Mouse (Mus musculus) ES-E14 (cell line): ENCODE results near the gene Atp5g1. TPM values are rescaled to one million over a fixed set of nuclear protein-coding genes. Genes with fewer than 3 reads are reported as not detected.

Experiments used
- DNase-seq: peaks from one replicate; pipeline ENCODE4 v3.0.0-alpha.2; 2013; ENCODE audit warnings: low read depth, low spot score
- H3K27ac ChIP-seq: 2 replicates; pipeline ENCODE4 v1.5.1; 2012; ENCODE audit warnings: low read depth, mild to moderate bottlenecking, low read length, moderate library complexity, mixed read lengths; ENCODE audit not compliant: poor library complexity, insufficient read depth, severe bottlenecking
- H3K36me3 ChIP-seq: 2 replicates; pipeline ENCODE4 v1.6.1; 2012; ENCODE audit warnings: mild to moderate bottlenecking, low read length, moderate library complexity, mixed read lengths; ENCODE audit not compliant: control insufficient read depth, poor library complexity, insufficient read depth, severe bottlenecking
- H3K4me1 ChIP-seq, 2 experiments: fragments of 150-350 bp in 1 of 2; sonication (generic) in 1 of 2; 2 replicates each; pipeline ENCODE4 v1.6.1; 2012; ENCODE audit warnings: low read length in 2 of 2, mild to moderate bottlenecking in 1 of 2, mixed read lengths in 1 of 2; ENCODE audit not compliant: control insufficient read depth in 2 of 2, insufficient read depth in 2 of 2, poor library complexity in 1 of 2
- H3K4me3 ChIP-seq, 2 experiments: fragments of 150-350 bp in 1 of 2; sonication (generic) in 1 of 2; 2 replicates each; pipeline ENCODE4 v1.5.1; 2012; ENCODE audit warnings: low read length in 2 of 2, low read depth in 1 of 2, mild to moderate bottlenecking in 1 of 2, mixed read lengths in 1 of 2; ENCODE audit not compliant: insufficient read depth in 1 of 2, poor library complexity in 1 of 2, severe bottlenecking in 1 of 2
- H3K9ac ChIP-seq: 2 replicates; pipeline ENCODE4 v1.6.1; 2012; ENCODE audit warnings: low read depth, mild to moderate bottlenecking, low read length, mixed read lengths; ENCODE audit not compliant: poor library complexity, insufficient read depth, severe bottlenecking
- H3K9me3 ChIP-seq: fragments of 150-350 bp; sonication (generic); 2 replicates; pipeline ENCODE4 v1.6.1; 2012; ENCODE audit warnings: low read depth, mild to moderate bottlenecking, low read length; ENCODE audit not compliant: control insufficient read depth, insufficient read depth
- CHD2 ChIP-seq: IDR thresholded peaks from 2 replicates; pipeline ENCODE4 v1.6.1; 2014; ENCODE audit warnings: mild to moderate bottlenecking, low read depth, low read length, inconsistent platforms
- HCFC1 ChIP-seq: IDR thresholded peaks from 2 replicates; pipeline ENCODE4 v1.6.1; 2012; ENCODE audit warnings: low read length, inconsistent platforms, borderline replicate concordance; ENCODE audit not compliant: insufficient read depth
- MAFK ChIP-seq: IDR thresholded peaks from 2 replicates; pipeline ENCODE4 v1.6.1; 2014; ENCODE audit warnings: mild to moderate bottlenecking, low read depth, low read length, inconsistent platforms; ENCODE audit not compliant: insufficient read depth
- ZC3H11A ChIP-seq: IDR thresholded peaks from 2 replicates; pipeline ENCODE4 v1.6.1; 2012; ENCODE audit warnings: low read depth, mild to moderate bottlenecking, inconsistent platforms, low read length, borderline replicate concordance
- ZNF384 ChIP-seq: IDR thresholded peaks from 2 replicates; pipeline ENCODE4 v1.6.1; 2012; ENCODE audit warnings: low read depth, low read length, inconsistent platforms
- in situ Hi-C, 2 experiments: fragments of 600-800 bp; cut with MboI; formaldehyde crosslinking; loops; one replicate each; pipeline ENCODE4 v1.15.1; 2025; ENCODE audit warnings: low sequenced_read_pairs in 2 of 2, inconsistent platforms in 1 of 2; ENCODE audit not compliant: unreplicated experiment in 2 of 2
- total RNA-seq: library from RNA; depleted of rRNA; stranded (reverse); fragments of 300-350 nt; gene quantifications from 2 replicates; pipeline ENCODE4 v1.2.3, GENCODE M21; 2012

Atp5g1 gene
- total RNA-seq, 1 experiment, result 963 TPM

DNA sequence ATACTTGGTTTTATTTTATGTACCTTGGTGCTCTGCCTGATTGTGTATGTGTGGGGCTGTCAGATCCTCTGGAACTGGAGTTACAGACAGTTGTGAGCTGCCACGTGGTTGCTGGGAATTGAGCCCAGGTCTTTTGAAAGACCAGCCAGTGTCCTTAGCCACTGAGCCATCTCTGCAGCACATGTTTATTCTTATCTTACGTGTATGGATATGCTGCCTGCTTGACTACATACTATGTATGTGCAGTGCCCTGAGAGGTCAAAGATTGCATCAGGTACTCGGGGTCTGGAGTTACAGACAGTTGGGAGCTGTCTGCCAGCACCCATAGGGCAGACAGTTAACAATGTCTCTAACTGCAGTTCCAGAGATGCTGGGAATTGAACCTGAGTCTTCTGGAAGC is 7.2 kb upstream of the Atp5g1 start:
- no peak overlapping the region for H3K27ac ChIP-seq
- H3K4me1 ChIP-seq, result no peaks in the 10 kb centered on the region
- H3K9me3 ChIP-seq, result no peaks in the 10 kb centered on the region
- no peak overlapping the region for H3K4me3 ChIP-seq
- no peak overlapping the region for H3K9ac ChIP-seq
- TF ChIP-seq ZNF384 (no peak), CHD2 (no peak), ZC3H11A (no peak), MAFK (no peak), HCFC1 (no peak)
- no peak for DNase-seq
- in situ Hi-C loops, result no loop called here
- H3K36me3 ChIP-seq, result no peaks in the 10 kb centered on the region

DNA sequence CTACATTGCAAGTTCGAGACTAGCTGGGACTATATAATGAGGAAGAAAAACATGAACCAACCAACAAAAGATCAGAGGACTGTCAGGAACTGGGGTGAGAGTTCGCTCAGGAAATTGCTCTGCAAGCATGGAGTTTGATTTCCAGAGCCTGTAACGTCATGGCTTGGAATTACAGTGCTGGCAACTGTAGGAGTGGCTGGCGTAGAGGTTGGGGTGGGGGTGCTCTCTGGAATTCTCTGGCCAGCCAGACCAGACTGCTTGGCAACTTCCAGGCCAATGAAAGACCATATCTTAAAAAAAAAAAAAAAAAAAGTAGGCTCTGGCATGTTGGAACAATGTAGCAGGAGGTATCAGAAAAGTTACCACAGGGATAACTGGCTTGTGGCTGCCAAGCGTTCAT is 5.3 kb upstream of the Atp5g1 start:
- no peak overlapping the region; the same call in 1 of the 2 replicates for H3K9ac ChIP-seq
- TF ChIP-seq MAFK (no peak), ZC3H11A (no peak), CHD2 (no peak), HCFC1 (no peak), ZNF384 (no peak)
- H3K36me3 ChIP-seq, result no peaks in the 10 kb centered on the region
- no peak overlapping the region for H3K4me3 ChIP-seq
- H3K4me1 ChIP-seq, result no peaks in the 10 kb centered on the region
- H3K27ac ChIP-seq, result no peak overlapping the region
- DNase-seq, result no peak
- in situ Hi-C loops, result no loop called here
- H3K9me3 ChIP-seq, result no peaks in the 10 kb centered on the region

GRCm38 (mm10) chr11:96076221-96077105 is 993 bp upstream of the Atp5g1 start:
- no peak for DNase-seq
- H3K4me1 ChIP-seq, result 0 out of 4 replicates have a peak, but pooled peaks cover 0 to 2% of the 10 kb centered on the region in 2 experiments
- peak overlapping the region; percentile 13; the same call in 1 of the 2 replicates for H3K27ac ChIP-seq
- H3K9ac ChIP-seq, result peak overlapping the region; percentile 63; the same call in 1 of the 2 replicates
- H3K9me3 ChIP-seq, result no peaks in the 10 kb centered on the region
- no peak for TF ChIP-seq ZC3H11A
- TF ChIP-seq CHD2, result no peak
- TF ChIP-seq ZNF384, result no peak; the same call in 1 of the 2 replicates
- in situ Hi-C loops, result no loop called here
- H3K36me3 ChIP-seq, result peaks cover 12% of the 10 kb centered on the region
- peak overlapping the region; percentile 60 to 69 for H3K4me3 ChIP-seq

DNA sequence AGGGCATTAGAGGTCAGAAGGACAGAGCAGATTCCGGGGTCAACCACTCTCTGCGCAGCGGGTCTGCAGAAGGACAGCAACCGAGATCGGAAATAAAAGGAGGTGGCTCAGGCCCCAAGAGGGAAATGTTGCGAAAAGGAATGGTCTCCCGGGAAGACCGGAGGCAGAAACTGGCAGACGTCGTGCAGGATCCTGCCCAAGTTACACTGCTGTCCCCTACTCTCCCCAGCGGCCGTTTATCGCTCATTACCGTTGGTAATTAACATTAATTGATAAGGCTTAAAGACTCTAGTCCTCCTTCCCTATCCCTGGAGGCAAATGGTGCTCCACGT is 327 bp downstream of the Atp5g1 start:
- Histone ChIP-seq H3K36me3 (peaks cover 16% of the 10 kb centered on the region), H3K4me3 (peak overlapping the region; percentile 87 to 93), H3K27ac (peak overlapping the region; percentile 72), H3K9me3 (no peaks in the 10 kb centered on the region), H3K9ac (peak overlapping the region; percentile 94), H3K4me1 (peaks cover 0 to 2% of the 10 kb centered on the region in 2 experiments; a peak in 1 of 4 replicates)
- DNase-seq, result no peak
- in situ Hi-C loops, result no loop called here
- TF ChIP-seq ZNF384 (no peak), CHD2 (no peak), MAFK (no peak), ZC3H11A (no peak), HCFC1 (no peak)
